Mouse (Mus musculus): ENCODE measurements around the gene Tmem26. TPM values are rescaled to one million over a fixed set of nuclear protein-coding genes. Genes with fewer than 3 reads are reported as not detected.

Tmem26 gene
- polyA plus RNA-seq, 1 experiment from 2014 or later: 12.2 TPM

GRCm38 (mm10) chr10:68783856-68784255, 60.4 kb downstream of the Tmem26 start:
- H3K4me3 ChIP-seq (replicated peaks; ENCODE audit: low read length): no peak overlapping the region
- H3K27ac ChIP-seq (ENCODE audit: low read length): no peak overlapping the region
- H3K4me1 ChIP-seq (ENCODE audit: control insufficient read depth, insufficient read depth, low read length): no peaks in the 10 kb centered on the region
- ATAC-seq (ENCODE audit: insufficient read depth, low FRiP score): no peak
- 78% methylated on average over 2 of the region's 2 CpGs for WGBS
- no peaks in the 10 kb centered on the region for H3K36me3 ChIP-seq (ENCODE audit: control insufficient read depth, insufficient read depth, low read length)
- H3K4me2 ChIP-seq (ENCODE audit: low read depth, low read length): no peak overlapping the region
- no peaks in the 10 kb centered on the region for H3K9me3 ChIP-seq (replicated peaks; ENCODE audit: control insufficient read depth, low read length)
- no peaks in the 10 kb centered on the region for H3K27me3 ChIP-seq (ENCODE audit: control insufficient read depth, insufficient read depth, low read length)
- H3K9ac ChIP-seq (ENCODE audit: low read length): no peak overlapping the region

- no peak for ATAC-seq (ENCODE audit: insufficient read depth, low FRiP score)
- WGBS: 88% methylated on average over 1 of the region's 1 CpGs
These were observed 61.0 kb downstream of the Tmem26 start for GRCm38 (mm10) chr10:68784463-68784862.

DNA sequence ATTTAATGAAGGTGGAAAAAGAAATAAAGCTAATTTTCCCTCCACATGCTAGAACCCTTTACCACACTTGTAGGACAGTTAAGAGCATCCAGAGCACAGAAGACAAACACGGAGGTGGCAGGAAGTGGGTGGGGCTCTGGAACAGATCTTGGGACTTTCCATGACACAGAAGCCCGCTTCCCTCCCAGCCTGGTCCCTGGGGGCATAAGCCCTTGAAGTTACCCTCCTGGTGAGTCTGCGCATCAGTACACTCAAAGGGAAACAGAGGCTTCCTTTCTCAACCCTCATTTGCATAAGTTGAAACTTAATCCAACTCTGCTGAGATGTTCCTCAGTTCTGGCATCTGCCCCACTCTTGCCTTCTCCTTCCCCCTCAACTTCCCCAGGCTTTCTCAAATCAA, 72.0 kb downstream of the Tmem26 start:
- no peaks in the 10 kb centered on the region for H3K4me1 ChIP-seq (ENCODE audit: control insufficient read depth, insufficient read depth, low read length)
- WGBS: 33% methylated on average over 3 of the region's 3 CpGs
- ATAC-seq (ENCODE audit: insufficient read depth, low FRiP score): no peak
- H3K4me3 ChIP-seq (replicated peaks; ENCODE audit: low read length): no peak overlapping the region
- H3K4me2 ChIP-seq (ENCODE audit: low read depth, low read length): no peak overlapping the region
- no peak overlapping the region for H3K27ac ChIP-seq (ENCODE audit: low read length)
- H3K9me3 ChIP-seq (replicated peaks; ENCODE audit: control insufficient read depth, low read length): no peaks in the 10 kb centered on the region
- H3K27me3 ChIP-seq (ENCODE audit: control insufficient read depth, insufficient read depth, low read length): no peaks in the 10 kb centered on the region
- H3K36me3 ChIP-seq (ENCODE audit: control insufficient read depth, insufficient read depth, low read length): no peaks in the 10 kb centered on the region
- H3K9ac ChIP-seq (ENCODE audit: low read length): no peak overlapping the region

More at GRCm38 (mm10) chr10:68784463-68784862, 61.0 kb downstream of the Tmem26 start:
- Histone ChIP-seq H3K4me3 (replicated peaks; ENCODE audit: low read length) (no peak overlapping the region), H3K4me1 (ENCODE audit: control insufficient read depth, insufficient read depth, low read length) (no peaks in the 10 kb centered on the region), H3K4me2 (ENCODE audit: low read depth, low read length) (no peak overlapping the region), H3K9me3 (replicated peaks; ENCODE audit: control insufficient read depth, low read length) (no peaks in the 10 kb centered on the region), H3K9ac (ENCODE audit: low read length) (no peak overlapping the region), H3K27ac (ENCODE audit: low read length) (no peak overlapping the region), H3K36me3 (ENCODE audit: control insufficient read depth, insufficient read depth, low read length) (no peaks in the 10 kb centered on the region), H3K27me3 (ENCODE audit: control insufficient read depth, insufficient read depth, low read length) (no peaks in the 10 kb centered on the region)

DNA sequence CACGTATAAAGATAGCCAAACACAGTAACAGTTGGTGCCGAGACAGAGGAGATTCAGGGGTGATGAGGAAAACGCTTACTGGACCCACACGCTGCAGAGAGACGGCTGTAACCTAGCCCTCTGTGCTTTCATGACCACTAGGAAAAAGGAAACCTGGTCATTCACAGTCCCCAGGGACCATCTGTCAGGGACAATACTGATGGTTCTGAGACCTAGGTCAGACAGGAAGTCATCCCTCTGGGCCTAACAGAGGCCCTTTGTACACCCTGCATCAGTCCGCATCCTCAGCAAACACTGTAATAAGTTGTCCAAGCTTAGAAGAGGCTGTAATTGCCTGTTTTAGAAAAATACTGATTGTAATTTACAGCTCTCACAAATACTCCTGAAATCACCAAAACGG, 76.4 kb downstream of the Tmem26 start:
- Histone ChIP-seq H3K27me3 (ENCODE audit: control insufficient read depth, insufficient read depth, low read length) (no peaks in the 10 kb centered on the region), H3K4me2 (ENCODE audit: low read depth, low read length) (no peak overlapping the region), H3K27ac (ENCODE audit: low read length) (no peak overlapping the region), H3K9ac (ENCODE audit: low read length) (no peak overlapping the region), H3K9me3 (replicated peaks; ENCODE audit: control insufficient read depth, low read length) (no peaks in the 10 kb centered on the region), H3K36me3 (ENCODE audit: control insufficient read depth, insufficient read depth, low read length) (no peaks in the 10 kb centered on the region), H3K4me3 (replicated peaks; ENCODE audit: low read length) (no peak overlapping the region), H3K4me1 (ENCODE audit: control insufficient read depth, insufficient read depth, low read length) (no peaks in the 10 kb centered on the region)
- 59% methylated on average over 7 of the region's 7 CpGs for WGBS
- ATAC-seq (ENCODE audit: insufficient read depth, low FRiP score): no peak

DNA sequence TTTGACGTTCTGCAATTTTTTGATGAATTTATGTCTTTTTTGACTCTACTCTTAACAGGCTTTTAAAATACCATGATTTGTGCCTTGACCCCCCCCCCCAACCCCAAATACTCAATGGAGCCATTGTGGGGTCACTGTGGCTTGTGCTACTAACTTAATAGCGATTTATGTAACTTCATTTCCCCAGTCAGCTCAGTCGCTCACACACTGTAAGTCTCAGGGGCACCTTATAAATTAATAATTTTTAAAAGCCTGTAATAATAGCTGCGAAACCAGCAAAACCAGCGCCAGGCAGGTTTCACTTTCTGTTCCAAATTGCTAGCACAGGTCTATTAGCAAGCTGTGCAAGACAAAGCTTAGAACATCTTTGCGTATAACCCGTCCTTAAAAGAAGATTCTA, 76.9 kb downstream of the Tmem26 start:
- Histone ChIP-seq H3K4me1 (ENCODE audit: control insufficient read depth, insufficient read depth, low read length) (no peaks in the 10 kb centered on the region), H3K9me3 (replicated peaks; ENCODE audit: control insufficient read depth, low read length) (no peaks in the 10 kb centered on the region), H3K4me2 (ENCODE audit: low read depth, low read length) (no peak overlapping the region), H3K4me3 (replicated peaks; ENCODE audit: low read length) (no peak overlapping the region), H3K36me3 (ENCODE audit: control insufficient read depth, insufficient read depth, low read length) (no peaks in the 10 kb centered on the region), H3K27ac (ENCODE audit: low read length) (no peak overlapping the region), H3K27me3 (ENCODE audit: control insufficient read depth, insufficient read depth, low read length) (no peaks in the 10 kb centered on the region), H3K9ac (ENCODE audit: low read length) (no peak overlapping the region)
- 81% methylated on average over 7 of the region's 7 CpGs for WGBS
- ATAC-seq (ENCODE audit: insufficient read depth, low FRiP score): no peak

DNA sequence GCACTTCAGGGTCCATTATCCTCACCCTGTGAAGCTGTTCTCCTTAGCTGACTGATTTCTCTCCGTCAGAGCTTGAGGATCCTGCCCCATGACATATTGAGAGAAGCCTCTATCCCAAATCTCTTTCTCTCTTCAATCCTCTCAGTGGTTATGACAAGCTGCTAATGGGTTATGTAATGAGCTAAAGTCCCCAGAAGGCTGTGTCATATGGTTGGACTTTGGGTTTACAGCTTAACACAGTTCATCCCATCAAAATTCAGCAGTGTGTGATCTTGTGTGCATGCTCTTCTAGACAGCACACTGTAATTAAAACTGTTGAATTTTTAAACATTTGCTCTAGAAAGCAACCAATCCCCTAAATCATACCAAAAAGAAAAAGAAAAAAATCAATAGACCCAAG, 82.9 kb downstream of the Tmem26 start:
- Histone ChIP-seq H3K27me3 (ENCODE audit: control insufficient read depth, insufficient read depth, low read length) (no peaks in the 10 kb centered on the region), H3K4me3 (replicated peaks; ENCODE audit: low read length) (no peak overlapping the region), H3K9ac (ENCODE audit: low read length) (no peak overlapping the region), H3K36me3 (ENCODE audit: control insufficient read depth, insufficient read depth, low read length) (no peaks in the 10 kb centered on the region), H3K4me1 (ENCODE audit: control insufficient read depth, insufficient read depth, low read length) (no peaks in the 10 kb centered on the region), H3K4me2 (ENCODE audit: low read depth, low read length) (no peak overlapping the region), H3K27ac (ENCODE audit: low read length) (no peak overlapping the region), H3K9me3 (replicated peaks; ENCODE audit: control insufficient read depth, low read length) (no peaks in the 10 kb centered on the region)
- 88% methylated on average over 1 of the region's 1 CpGs for WGBS
- ATAC-seq (ENCODE audit: insufficient read depth, low FRiP score): no peak

DNA sequence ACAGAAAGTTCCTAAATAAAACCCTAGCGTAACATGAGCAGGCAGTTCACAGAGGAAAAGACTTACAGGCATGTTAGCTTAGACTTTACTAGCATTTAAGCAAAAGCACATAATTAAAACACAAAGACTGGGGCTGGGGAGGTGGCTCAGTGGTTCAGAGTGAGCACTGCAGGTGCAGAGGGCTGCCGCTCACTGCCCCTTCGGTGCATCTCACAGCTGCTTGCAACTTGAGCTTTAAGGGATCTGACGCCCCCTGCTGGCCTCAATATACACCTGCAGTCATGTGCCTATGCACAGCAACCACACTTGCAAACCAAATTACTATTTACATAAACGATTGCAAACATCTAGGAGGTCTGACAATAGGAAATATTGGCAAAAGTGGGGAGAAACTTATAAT, 87.5 kb downstream of the Tmem26 start:
- no peaks in the 10 kb centered on the region for H3K27me3 ChIP-seq (ENCODE audit: control insufficient read depth, insufficient read depth, low read length)
- no peak for ATAC-seq (ENCODE audit: insufficient read depth, low FRiP score)
- no peak overlapping the region for H3K4me2 ChIP-seq (ENCODE audit: low read depth, low read length)
- H3K36me3 ChIP-seq (ENCODE audit: control insufficient read depth, insufficient read depth, low read length): no peaks in the 10 kb centered on the region
- H3K9ac ChIP-seq (ENCODE audit: low read length): no peak overlapping the region
- H3K9me3 ChIP-seq (replicated peaks; ENCODE audit: control insufficient read depth, low read length): no peaks in the 10 kb centered on the region
- H3K4me1 ChIP-seq (ENCODE audit: control insufficient read depth, insufficient read depth, low read length): no peaks in the 10 kb centered on the region
- 90% methylated on average over 5 of the region's 5 CpGs for WGBS
- no peak overlapping the region for H3K27ac ChIP-seq (ENCODE audit: low read length)
- H3K4me3 ChIP-seq (replicated peaks; ENCODE audit: low read length): no peak overlapping the region

- no peak overlapping the region for H3K4me2 ChIP-seq (ENCODE audit: low read depth, low read length)
- no peak for ATAC-seq (ENCODE audit: insufficient read depth, low FRiP score)
- 90% methylated on average over 12 of the region's 12 CpGs for WGBS
These were observed 89.3 kb downstream of the Tmem26 start for GRCm38 (mm10) chr10:68812699-68813098.

GRCm38 (mm10) chr10:68817281-68817680, 93.8 kb downstream of the Tmem26 start:
- H3K4me1 ChIP-seq (ENCODE audit: control insufficient read depth, insufficient read depth, low read length): no peaks in the 10 kb centered on the region
- H3K36me3 ChIP-seq (ENCODE audit: control insufficient read depth, insufficient read depth, low read length): no peaks in the 10 kb centered on the region
- H3K9me3 ChIP-seq (replicated peaks; ENCODE audit: control insufficient read depth, low read length): no peaks in the 10 kb centered on the region
- H3K4me2 ChIP-seq (ENCODE audit: low read depth, low read length): no peak overlapping the region
- no peaks in the 10 kb centered on the region for H3K27me3 ChIP-seq (ENCODE audit: control insufficient read depth, insufficient read depth, low read length)
- WGBS: 59% methylated on average over 4 of the region's 4 CpGs
- H3K27ac ChIP-seq (ENCODE audit: low read length): no peak overlapping the region
- no peak for ATAC-seq (ENCODE audit: insufficient read depth, low FRiP score)
- no peak overlapping the region for H3K4me3 ChIP-seq (replicated peaks; ENCODE audit: low read length)
- H3K9ac ChIP-seq (ENCODE audit: low read length): no peak overlapping the region

More at GRCm38 (mm10) chr10:68812699-68813098, 89.3 kb downstream of the Tmem26 start:
- H3K27me3 ChIP-seq (ENCODE audit: control insufficient read depth, insufficient read depth, low read length): no peaks in the 10 kb centered on the region
- H3K27ac ChIP-seq (ENCODE audit: low read length): no peak overlapping the region
- no peaks in the 10 kb centered on the region for H3K9me3 ChIP-seq (replicated peaks; ENCODE audit: control insufficient read depth, low read length)
- H3K9ac ChIP-seq (ENCODE audit: low read length): no peak overlapping the region
- no peaks in the 10 kb centered on the region for H3K36me3 ChIP-seq (ENCODE audit: control insufficient read depth, insufficient read depth, low read length)
- H3K4me3 ChIP-seq (replicated peaks; ENCODE audit: low read length): no peak overlapping the region
- H3K4me1 ChIP-seq (ENCODE audit: control insufficient read depth, insufficient read depth, low read length): no peaks in the 10 kb centered on the region
